Mouse (Mus musculus) neural tube, embryonic 14.5 days (tissue): ENCODE data around the gene Cemip2. TPM values are rescaled to one million over a fixed set of nuclear protein-coding genes. Genes with fewer than 3 reads are reported as not detected.

Source experiments
- ATAC-seq: fragments of 200-750 bp; cut with Nextera tagmentation; 2 replicates; pipeline ENCODE4 v1.8.0; 2017; ENCODE audit warnings: low read depth, mild to moderate bottlenecking, moderate TSS enrichment, moderate library complexity
- H3K27ac ChIP-seq: fragments of 300-500 bp; sonication (generic); 2 replicates; pipeline ENCODE4 v1.5.1; 2014; ENCODE audit warnings: low read depth, mild to moderate bottlenecking, control low read depth, low read length, moderate library complexity, mixed read lengths
- H3K27me3 ChIP-seq: fragments of 300-500 bp; sonication (generic); 2 replicates; pipeline ENCODE4 v1.6.1; 2014; ENCODE audit warnings: low read length; ENCODE audit not compliant: control insufficient read depth, insufficient read depth
- H3K36me3 ChIP-seq: fragments of 300-500 bp; sonication (generic); 2 replicates; pipeline ENCODE4 v1.6.1; 2014; ENCODE audit warnings: low read length, mixed read lengths; ENCODE audit not compliant: control insufficient read depth, insufficient read depth
- H3K4me1 ChIP-seq: fragments of 300-500 bp; sonication (generic); 2 replicates; pipeline ENCODE4 v1.6.1; 2014; ENCODE audit warnings: low read length; ENCODE audit not compliant: control insufficient read depth, insufficient read depth
- H3K4me2 ChIP-seq: fragments of 300-500 bp; sonication (generic); 2 replicates; pipeline ENCODE4 v1.6.1; 2014; ENCODE audit warnings: mild to moderate bottlenecking, low read depth, low read length, control low read depth
- H3K4me3 ChIP-seq: fragments of 300-500 bp; sonication (generic); 2 replicates; pipeline ENCODE4 v1.5.1; 2014; ENCODE audit warnings: low read depth, low read length, control low read depth, mixed read lengths
- H3K9ac ChIP-seq: fragments of 300-500 bp; sonication (generic); replicated peaks from 2 replicates; pipeline ENCODE4 v1.6.1; 2014; ENCODE audit warnings: low read depth, mild to moderate bottlenecking, control low read depth, low read length, mixed read lengths
- H3K9me3 ChIP-seq: fragments of 300-500 bp; sonication (generic); 2 replicates; pipeline ENCODE4 v1.6.1; 2016; ENCODE audit warnings: low read length; ENCODE audit not compliant: control insufficient read depth
- WGBS: fragments of 180-500 bp; shearing (Covaris S2); extraction: QIAGEN DNeasy Blood & Tissue Kit; methylation state at CpG from one replicate; pipeline ENCODE4 v1.1.7; 2014; 5-methylcytosine and 5-hydroxymethylcytosine counted together
- polyA plus RNA-seq: library from polyadenylated mRNA; unstranded; fragments of >200 nt; fragmentation: Nextera tagmentation; extraction: Ambion mirVana; gene quantifications from 2 replicates; pipeline ENCODE4 v1.2.1, GENCODE M21; 2014

Gene Cemip2
- polyA plus RNA-seq, 1 experiment from 2014 or later, result 21.1 TPM

DNA sequence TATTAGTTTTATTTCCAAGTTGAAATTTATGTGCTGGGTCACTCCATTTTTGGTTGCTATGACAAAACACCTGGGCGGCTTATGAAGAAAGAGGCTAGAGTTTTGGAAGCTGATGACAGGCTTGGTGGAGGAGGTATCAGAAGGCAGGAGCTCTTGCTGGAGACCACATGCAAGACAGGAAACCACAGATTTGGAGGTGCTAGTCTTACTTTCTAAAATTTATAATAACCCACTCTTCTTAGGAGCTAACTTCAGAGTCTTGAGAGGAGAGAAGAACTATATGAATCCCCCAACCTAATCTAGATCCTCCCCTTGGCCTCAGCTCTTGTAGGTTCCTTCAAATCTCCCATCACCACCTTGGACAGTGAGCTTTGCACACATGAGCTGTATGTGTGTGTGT, 6.6 kb upstream of the Cemip2 start:
- H3K4me1 ChIP-seq, result no peaks in the 10 kb centered on the region
- no peak for ATAC-seq
- H3K4me3 ChIP-seq, result no peak overlapping the region
- no peak overlapping the region for H3K9ac ChIP-seq
- H3K4me2 ChIP-seq, result no peak overlapping the region
- H3K36me3 ChIP-seq, result no peaks in the 10 kb centered on the region
- WGBS, result 84% methylated on average over 1 of the region's 1 CpGs
- H3K9me3 ChIP-seq, result no peaks in the 10 kb centered on the region
- no peaks in the 10 kb centered on the region for H3K27me3 ChIP-seq
- no peak overlapping the region for H3K27ac ChIP-seq

DNA sequence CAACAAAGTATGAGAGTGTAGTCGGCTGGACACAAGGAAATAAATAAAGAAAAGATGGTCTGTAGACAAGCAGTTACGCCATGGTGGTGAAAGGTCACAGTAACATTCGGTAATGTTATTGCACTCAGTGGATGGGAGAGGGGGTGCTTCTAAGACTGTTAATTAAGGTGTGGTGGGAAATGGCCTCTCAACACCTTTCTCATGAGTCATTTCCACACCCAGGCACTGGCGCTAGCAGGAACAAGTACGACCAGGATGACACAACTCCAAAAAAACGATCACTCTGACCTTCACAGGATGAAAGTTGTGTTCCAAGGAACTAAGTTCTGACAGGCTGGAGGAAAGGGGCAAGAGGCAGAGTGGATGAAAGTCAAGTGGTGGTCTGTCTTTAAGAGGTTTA, 4.5 kb upstream of the Cemip2 start:
- Histone ChIP-seq H3K9me3 (no peaks in the 10 kb centered on the region), H3K9ac (no peak overlapping the region), H3K4me1 (no peaks in the 10 kb centered on the region), H3K27me3 (no peaks in the 10 kb centered on the region), H3K36me3 (no peaks in the 10 kb centered on the region), H3K27ac (no peak overlapping the region), H3K4me2 (no peak overlapping the region), H3K4me3 (no peak overlapping the region)
- WGBS, result 72% methylated on average over 6 of the region's 6 CpGs
- no peak for ATAC-seq

DNA sequence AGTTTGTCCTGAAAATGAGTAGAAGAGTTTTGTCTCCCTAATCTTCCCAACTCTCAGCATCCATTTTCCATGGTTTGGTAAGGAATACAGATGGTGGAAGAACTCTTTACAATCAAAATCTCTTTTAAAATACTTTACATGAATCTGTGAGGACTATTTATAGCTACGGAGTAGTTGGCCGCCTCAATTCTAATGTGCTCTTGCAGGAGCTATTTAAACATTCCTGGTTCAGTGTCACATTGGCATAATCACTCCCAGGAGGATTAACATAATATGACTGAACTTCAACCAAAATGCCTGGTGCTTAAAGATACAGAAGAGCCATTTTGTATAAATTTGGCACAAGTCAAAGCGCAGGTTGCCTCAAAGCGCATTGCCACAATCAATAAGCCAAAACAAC, 2.5 kb upstream of the Cemip2 start:
- H3K27ac ChIP-seq, result no peak overlapping the region
- H3K4me3 ChIP-seq, result no peak overlapping the region
- H3K4me2 ChIP-seq, result no peak overlapping the region
- H3K9ac ChIP-seq, result no peak overlapping the region
- peaks cover 12% of the 10 kb centered on the region for H3K4me1 ChIP-seq
- no peaks in the 10 kb centered on the region for H3K36me3 ChIP-seq
- H3K27me3 ChIP-seq, result no peaks in the 10 kb centered on the region
- no peak for ATAC-seq
- H3K9me3 ChIP-seq, result no peaks in the 10 kb centered on the region
- 71% methylated on average over 4 of the region's 4 CpGs for WGBS

DNA sequence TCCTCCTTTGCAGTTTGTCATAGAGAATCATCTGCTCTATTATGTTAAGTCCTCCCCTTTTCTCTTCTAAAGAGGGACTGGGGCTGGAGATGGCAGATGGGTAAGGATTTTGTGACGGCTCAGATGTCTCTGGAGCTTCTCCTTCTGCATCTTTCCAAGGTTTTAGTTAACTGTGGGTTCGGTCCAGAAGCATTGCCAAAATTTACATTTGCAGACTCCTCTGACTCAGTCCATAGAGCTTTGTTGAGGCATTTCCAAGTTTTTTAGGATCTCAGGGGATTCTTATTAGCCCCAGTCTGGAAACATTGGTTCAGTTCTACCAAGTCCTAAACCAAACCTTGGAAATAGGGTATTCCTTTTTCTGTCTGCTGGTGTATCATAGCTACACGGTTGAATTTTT, 1.5 kb upstream of the Cemip2 start:
- H3K36me3 ChIP-seq, result no peaks in the 10 kb centered on the region
- H3K4me1 ChIP-seq, result peaks cover 22% of the 10 kb centered on the region
- 87% methylated on average over 3 of the region's 3 CpGs for WGBS
- H3K27me3 ChIP-seq, result no peaks in the 10 kb centered on the region
- H3K4me3 ChIP-seq, result no peak overlapping the region
- no peak overlapping the region for H3K9ac ChIP-seq
- H3K9me3 ChIP-seq, result no peaks in the 10 kb centered on the region
- ATAC-seq, result no peak
- no peak overlapping the region for H3K4me2 ChIP-seq
- no peak overlapping the region for H3K27ac ChIP-seq

DNA sequence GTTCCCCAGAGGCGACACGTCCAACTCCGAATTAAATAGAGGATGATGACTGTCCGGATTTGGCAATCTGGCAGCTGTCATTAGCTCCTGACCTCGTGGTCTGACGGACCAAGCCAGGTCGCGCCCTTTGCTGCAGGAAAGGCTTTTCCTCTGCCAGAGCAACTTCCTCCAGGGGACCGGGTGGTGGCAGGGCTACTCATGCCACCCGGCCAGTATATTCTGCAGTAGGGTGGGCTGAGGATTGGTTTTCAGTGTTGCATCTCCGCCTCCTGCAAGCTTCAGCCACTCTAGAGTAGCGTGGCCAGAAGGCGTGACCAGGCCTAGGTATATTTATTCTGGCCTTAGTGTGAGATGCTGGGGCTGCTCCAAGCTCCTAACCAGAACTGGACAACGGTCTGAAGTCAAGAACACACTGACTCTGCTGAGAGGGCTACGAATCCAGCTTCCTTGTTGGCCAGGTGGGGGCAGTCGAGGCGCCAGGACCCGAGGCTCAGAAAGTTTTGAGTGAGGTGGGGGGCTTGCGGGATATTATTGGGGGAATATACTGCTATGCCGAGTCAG, 891 bp upstream of the Cemip2 start:
- Histone ChIP-seq H3K36me3 (no peaks in the 10 kb centered on the region), H3K27ac (no peak overlapping the region), H3K4me3 (no peak overlapping the region), H3K4me2 (no peak overlapping the region), H3K27me3 (no peaks in the 10 kb centered on the region), H3K4me1 (peaks cover 27% of the 10 kb centered on the region), H3K9ac (no peak overlapping the region), H3K9me3 (no peaks in the 10 kb centered on the region)
- 33% methylated on average over 20 of the region's 20 CpGs for WGBS
- ATAC-seq, result peak; percentile 3

DNA sequence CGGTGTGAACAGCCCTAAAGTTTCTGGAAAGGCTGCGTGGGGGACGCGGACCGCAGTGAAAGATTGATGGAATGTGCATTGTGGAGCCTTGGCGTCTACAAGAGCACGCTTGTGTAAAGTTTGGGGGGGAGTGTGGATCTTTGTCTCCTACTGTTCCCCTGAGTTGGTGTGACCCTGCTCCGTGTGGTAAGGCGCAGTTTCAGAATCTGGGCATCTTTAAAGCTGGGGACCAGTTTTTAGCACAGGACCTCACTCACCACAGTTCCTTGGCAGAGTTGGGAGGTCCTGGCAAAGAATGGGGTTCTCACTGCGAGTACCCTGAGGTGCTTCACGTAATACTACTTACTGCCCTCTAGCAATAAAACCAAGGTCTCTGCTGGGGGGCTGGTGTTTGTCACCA, 964 bp downstream of the Cemip2 start:
- Histone ChIP-seq H3K9me3 (no peaks in the 10 kb centered on the region), H3K27ac (peak overlapping the region; percentile 84), H3K4me2 (peak overlapping the region; percentile 78), H3K27me3 (no peaks in the 10 kb centered on the region), H3K4me3 (peak overlapping the region; percentile 76), H3K36me3 (no peaks in the 10 kb centered on the region), H3K4me1 (peaks cover 39% of the 10 kb centered on the region), H3K9ac (peak overlapping the region; percentile 91)
- WGBS, result 0% methylated on average over 11 of the region's 11 CpGs
- ATAC-seq, result no peak

DNA sequence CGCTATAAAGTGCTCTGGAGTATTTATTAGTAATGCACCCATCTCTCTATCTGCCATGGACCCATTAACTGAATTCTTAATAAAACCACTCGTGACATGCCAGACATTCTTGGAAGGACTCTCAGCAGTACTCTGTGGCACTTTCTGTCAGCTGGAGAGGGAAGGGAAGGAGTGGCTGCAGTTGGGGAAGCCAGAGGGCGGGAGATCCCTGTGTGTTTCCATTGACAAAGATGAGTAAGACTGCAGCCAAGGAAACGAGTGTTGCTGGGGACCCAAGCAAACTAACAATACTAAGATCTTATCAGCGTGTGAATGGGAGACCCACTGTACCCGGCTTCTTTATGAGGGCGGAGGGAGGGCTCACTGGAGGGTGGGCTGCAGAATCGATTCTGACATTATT, 2.5 kb downstream of the Cemip2 start:
- H3K4me1 ChIP-seq, result peaks cover 54% of the 10 kb centered on the region
- no peak for ATAC-seq
- H3K9me3 ChIP-seq, result no peaks in the 10 kb centered on the region
- H3K27me3 ChIP-seq, result no peaks in the 10 kb centered on the region
- peak overlapping the region; percentile 43; the same call in 1 of the 2 replicates for H3K9ac ChIP-seq
- H3K27ac ChIP-seq, result peak overlapping the region; percentile 62; the same call in 1 of the 2 replicates
- peak overlapping the region; percentile 76 for H3K4me3 ChIP-seq
- H3K36me3 ChIP-seq, result no peaks in the 10 kb centered on the region
- peak overlapping the region; percentile 78 for H3K4me2 ChIP-seq
- 19% methylated on average over 8 of the region's 8 CpGs for WGBS

DNA sequence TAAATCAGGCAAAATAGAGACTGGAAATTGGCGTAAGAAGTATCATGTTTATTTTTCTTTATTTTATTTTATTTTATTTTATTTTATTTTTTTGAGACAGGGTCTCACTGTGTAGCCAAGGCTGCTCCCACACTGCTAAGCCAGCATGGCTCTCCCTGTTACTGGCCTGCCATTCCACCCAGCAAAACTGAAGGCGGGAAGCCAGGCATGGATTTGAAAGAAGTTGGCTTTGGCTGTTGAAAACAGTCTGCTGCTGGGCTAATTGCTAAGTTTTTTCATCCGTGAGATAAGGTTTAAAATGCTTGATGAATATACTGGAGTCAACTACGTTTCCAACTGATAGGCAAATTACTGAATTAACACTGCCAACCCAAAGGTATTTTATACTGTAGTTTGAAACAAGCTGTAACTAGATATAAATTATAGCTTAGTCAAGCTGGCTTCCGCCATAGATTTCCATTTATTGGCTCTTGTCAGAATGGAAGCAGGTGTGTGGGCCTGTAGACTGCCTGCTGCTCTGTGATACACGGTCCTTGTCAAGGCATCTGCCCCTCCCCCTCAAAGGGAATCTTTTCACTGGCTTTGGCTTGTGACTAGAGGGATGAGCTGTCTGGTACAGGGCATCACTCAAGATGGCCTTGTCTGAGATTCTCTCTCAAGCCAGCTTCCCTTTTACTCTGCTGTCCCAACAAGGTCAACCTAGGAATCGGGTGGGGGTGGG, 3.1 kb downstream of the Cemip2 start:
- H3K4me2 ChIP-seq, result peak overlapping the region; percentile 78
- no peaks in the 10 kb centered on the region for H3K9me3 ChIP-seq
- H3K36me3 ChIP-seq, result no peaks in the 10 kb centered on the region
- peaks cover 57% of the 10 kb centered on the region for H3K4me1 ChIP-seq
- 21% methylated on average over 7 of the region's 7 CpGs for WGBS
- ATAC-seq, result peak; percentile 22
- H3K27me3 ChIP-seq, result no peaks in the 10 kb centered on the region
- peak overlapping the region; percentile 76 for H3K4me3 ChIP-seq
- H3K9ac ChIP-seq, result peak overlapping the region; percentile 4; the same call in 1 of the 2 replicates
- peak overlapping the region; percentile 62 for H3K27ac ChIP-seq

DNA sequence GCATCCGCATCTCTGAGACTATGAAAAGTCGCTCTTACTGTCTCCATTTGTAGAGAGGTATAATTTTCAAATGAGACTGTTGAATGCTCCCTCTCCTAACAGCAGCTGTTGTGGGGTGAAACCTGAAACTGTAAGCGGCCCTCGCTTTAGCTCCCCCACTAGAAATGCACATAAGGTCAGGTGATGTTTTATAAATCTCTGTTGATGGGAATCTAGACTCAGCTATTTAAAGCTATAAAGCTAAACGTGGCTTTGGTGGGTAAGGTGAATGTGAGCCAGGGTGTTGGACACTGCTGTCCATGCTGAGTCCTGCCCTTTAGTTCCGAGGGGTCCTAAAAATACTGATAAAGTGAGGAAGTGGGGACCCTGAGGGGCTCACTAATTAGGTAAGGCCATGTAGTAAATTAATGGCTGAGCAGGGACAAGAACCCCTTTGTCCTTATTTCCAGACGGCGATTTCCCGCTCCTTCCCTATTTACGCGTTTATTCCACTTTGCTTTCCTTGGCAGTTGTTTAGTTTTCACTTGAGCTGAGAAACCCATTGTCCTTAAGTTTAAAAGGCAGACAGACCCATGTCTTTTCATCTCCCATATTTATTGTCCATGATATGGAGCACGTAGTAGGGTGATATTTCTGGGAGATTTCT, 3.8 kb downstream of the Cemip2 start:
- Histone ChIP-seq H3K4me1 (peaks cover 59% of the 10 kb centered on the region), H3K9me3 (no peaks in the 10 kb centered on the region), H3K9ac (peak overlapping the region; percentile 4; the same call in 1 of the 2 replicates), H3K27ac (peak overlapping the region; percentile 62), H3K27me3 (no peaks in the 10 kb centered on the region), H3K4me2 (peak overlapping the region; percentile 78), H3K36me3 (no peaks in the 10 kb centered on the region), H3K4me3 (peak overlapping the region; percentile 76; the same call in 1 of the 2 replicates)
- no peak for ATAC-seq
- WGBS, result 8% methylated on average over 12 of the region's 12 CpGs
